Mouse (Mus musculus): ENCODE data around the gene Bphl. TPM values are rescaled to one million over a fixed set of nuclear protein-coding genes. Genes with fewer than 3 reads are reported as not detected.
A peak's percentile ranks its signal among the peaks of the same experiment; 100 is the strongest.

Bphl gene
- polyA plus RNA-seq, 1 experiment from 2014 or later = 46.8 TPM

DNA sequence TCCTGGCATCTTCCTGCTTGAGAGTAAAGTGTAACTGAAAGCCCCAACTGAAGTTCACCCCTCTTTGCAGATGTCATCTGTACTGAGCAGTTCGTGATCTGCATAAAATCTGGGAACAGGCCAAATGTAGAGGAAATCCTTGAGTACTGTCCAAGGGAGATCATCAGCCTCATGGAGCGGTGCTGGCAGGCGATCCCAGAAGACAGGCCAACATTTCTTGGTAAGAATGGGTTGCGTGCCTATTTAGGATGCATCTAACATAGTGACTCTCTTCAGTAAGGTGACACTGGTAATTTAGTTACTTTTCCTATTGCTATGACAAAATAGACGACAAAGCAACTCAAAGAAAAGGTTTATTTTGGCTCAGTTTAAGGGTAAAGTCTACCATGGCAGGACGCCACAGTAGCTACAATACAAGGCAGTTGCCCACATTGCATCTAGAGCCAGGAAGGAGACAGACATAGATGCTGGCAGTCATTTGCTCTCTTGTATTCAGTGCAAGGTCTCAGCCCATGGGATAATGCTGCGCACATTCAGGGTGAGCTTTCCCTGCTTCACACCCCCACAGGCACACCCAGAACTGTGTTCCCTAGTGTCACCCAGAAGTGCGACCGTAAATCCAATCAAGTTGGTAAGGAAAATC lies 20.3 kb upstream of the Bphl start:
- Histone ChIP-seq H3K27ac (ENCODE audit: low read depth) (no peak overlapping the region), H3K4me3 (ENCODE audit: low read depth, low read length) (no peak overlapping the region), H3K9me3 (ENCODE audit: low read depth, low read length) (no peaks in the 10 kb centered on the region), H3K27me3 (ENCODE audit: insufficient read depth, low read length) (no peaks in the 10 kb centered on the region), H3K4me2 (no peak overlapping the region), H3K9ac (no peak overlapping the region), H3K36me3 (ENCODE audit: insufficient read depth) (peaks cover 77% of the 10 kb centered on the region), H3K4me1 (ENCODE audit: insufficient read depth) (no peaks in the 10 kb centered on the region)
- no peak for TF ChIP-seq CTCF (IDR thresholded peaks at IDR 0.05; ENCODE audit: low read depth)
- 89% methylated on average over 9 of the region's 9 CpGs for WGBS
- DNase-seq (peak; percentile 25), ATAC-seq (ENCODE audit: insufficient read depth) (no peak)

DNA sequence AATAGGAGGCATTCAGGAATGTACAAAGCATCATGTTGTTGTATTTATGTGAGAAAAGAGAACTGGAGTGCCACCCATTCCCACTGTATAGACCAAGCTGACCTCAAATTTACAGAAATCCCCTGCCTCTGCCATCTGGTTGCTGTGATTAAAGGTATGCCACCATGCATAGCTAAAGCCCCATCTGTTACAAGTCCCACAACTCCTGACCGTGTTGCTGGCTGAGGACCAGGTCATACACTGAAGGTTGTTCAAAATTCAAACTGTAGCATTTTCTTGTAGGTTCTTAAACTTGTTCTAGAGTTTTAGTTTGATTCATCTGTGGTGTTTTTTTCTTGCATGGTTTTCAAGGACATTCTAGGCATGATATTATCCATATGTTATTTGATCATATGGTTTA lies 18.9 kb upstream of the Bphl start:
- TF ChIP-seq CTCF (IDR thresholded peaks at IDR 0.05; ENCODE audit: low read depth) = no peak
- no peak for DNase-seq
- H3K4me3 ChIP-seq (ENCODE audit: low read depth, low read length) = no peak overlapping the region
- 91% methylated on average over 1 of the region's 1 CpGs for WGBS
- no peak overlapping the region for H3K9ac ChIP-seq
- ATAC-seq (ENCODE audit: insufficient read depth) = no peak
- no peaks in the 10 kb centered on the region for H3K9me3 ChIP-seq (ENCODE audit: low read depth, low read length)
- H3K4me2 ChIP-seq = no peak overlapping the region
- H3K27me3 ChIP-seq (ENCODE audit: insufficient read depth, low read length) = no peaks in the 10 kb centered on the region
- H3K27ac ChIP-seq (ENCODE audit: low read depth) = no peak overlapping the region
- peaks cover 81% of the 10 kb centered on the region for H3K36me3 ChIP-seq (ENCODE audit: insufficient read depth)
- H3K4me1 ChIP-seq (ENCODE audit: insufficient read depth) = no peaks in the 10 kb centered on the region

DNA sequence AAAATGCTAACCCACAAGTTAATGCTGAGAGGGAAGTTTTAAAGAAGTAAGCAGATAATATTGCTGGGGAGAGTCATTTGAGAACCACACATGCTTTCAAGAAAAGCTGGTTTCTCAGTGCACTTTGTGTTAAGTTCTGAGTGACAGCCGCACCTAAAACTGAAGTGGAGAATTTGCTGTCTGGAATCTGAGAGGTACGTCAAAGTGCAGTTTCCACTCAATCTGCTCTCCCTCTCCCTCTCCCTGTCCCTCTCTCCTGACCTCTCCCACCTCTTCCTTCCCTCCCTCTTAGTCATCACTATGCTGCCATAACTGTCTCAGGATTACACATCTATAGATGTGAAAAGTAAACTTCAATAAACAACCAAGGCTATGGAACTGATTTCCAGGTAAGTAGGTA lies 15.4 kb upstream of the Bphl start:
- peaks cover 54% of the 10 kb centered on the region for H3K36me3 ChIP-seq (ENCODE audit: insufficient read depth)
- no peak overlapping the region for H3K9ac ChIP-seq
- no peak overlapping the region for H3K4me3 ChIP-seq (ENCODE audit: low read depth, low read length)
- WGBS = 63% methylated on average over 2 of the region's 2 CpGs
- no peak for TF ChIP-seq CTCF (IDR thresholded peaks at IDR 0.05; ENCODE audit: low read depth)
- no peak overlapping the region for H3K4me2 ChIP-seq
- H3K9me3 ChIP-seq (ENCODE audit: low read depth, low read length) = no peaks in the 10 kb centered on the region
- H3K27ac ChIP-seq (ENCODE audit: low read depth) = no peak overlapping the region
- no peaks in the 10 kb centered on the region for H3K4me1 ChIP-seq (ENCODE audit: insufficient read depth)
- no peaks in the 10 kb centered on the region for H3K27me3 ChIP-seq (ENCODE audit: insufficient read depth, low read length)
- ATAC-seq (ENCODE audit: insufficient read depth) (no peak), DNase-seq (no peak)

DNA sequence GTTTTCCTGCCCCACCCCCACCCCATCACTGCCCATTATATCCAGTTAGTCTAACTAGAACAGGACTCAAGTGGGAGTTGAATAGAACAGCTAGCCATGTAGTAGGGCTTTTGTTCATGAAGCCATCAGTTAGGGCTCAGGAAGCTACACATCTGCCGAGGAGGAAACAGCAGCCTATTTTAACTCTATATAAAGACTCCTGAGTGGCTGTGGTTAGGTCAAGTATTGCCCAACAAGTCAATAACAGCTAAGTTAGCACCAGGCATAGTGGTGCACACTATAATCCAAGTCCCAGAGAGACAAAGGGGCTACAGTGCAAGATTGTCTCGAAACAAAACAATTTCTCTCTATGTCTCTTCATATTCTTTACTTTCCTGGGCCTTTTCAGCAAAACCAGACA lies 5.4 kb upstream of the Bphl start:
- H3K4me3 ChIP-seq (ENCODE audit: low read depth, low read length) = no peak overlapping the region
- no peaks in the 10 kb centered on the region for H3K4me1 ChIP-seq (ENCODE audit: insufficient read depth)
- no peak overlapping the region for H3K27ac ChIP-seq (ENCODE audit: low read depth)
- no peaks in the 10 kb centered on the region for H3K9me3 ChIP-seq (ENCODE audit: low read depth, low read length)
- H3K27me3 ChIP-seq (ENCODE audit: insufficient read depth, low read length) = no peaks in the 10 kb centered on the region
- peaks cover 45% of the 10 kb centered on the region for H3K36me3 ChIP-seq (ENCODE audit: insufficient read depth)
- H3K9ac ChIP-seq = no peak overlapping the region
- TF ChIP-seq CTCF (IDR thresholded peaks at IDR 0.05; ENCODE audit: low read depth) = no peak
- DNase-seq = no peak
- H3K4me2 ChIP-seq = no peak overlapping the region
- ATAC-seq (ENCODE audit: insufficient read depth) = no peak
- 61% methylated on average over 2 of the region's 2 CpGs for WGBS

DNA sequence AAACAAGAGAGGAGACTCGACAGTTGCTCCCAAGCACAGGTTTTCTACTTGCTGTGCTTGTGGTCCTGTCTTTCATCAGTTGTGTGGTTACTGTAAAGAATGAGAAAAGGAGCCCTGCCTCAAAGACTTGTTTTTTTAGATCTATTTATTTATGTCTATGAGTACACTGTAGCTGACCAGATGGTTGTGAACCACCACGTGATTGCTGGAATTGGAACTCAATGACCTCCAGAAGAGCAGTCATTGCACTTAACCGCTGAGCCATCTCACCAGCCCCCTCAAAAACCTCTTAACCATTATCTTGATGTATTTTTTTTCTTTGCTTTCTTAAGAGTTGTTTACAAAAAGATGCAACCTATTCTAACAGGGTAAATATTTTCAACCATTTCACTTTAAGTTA lies 2.0 kb upstream of the Bphl start:
- 61% methylated on average over 3 of the region's 3 CpGs for WGBS
- no peak overlapping the region for H3K4me3 ChIP-seq (ENCODE audit: low read depth, low read length)
- no peak for ATAC-seq (ENCODE audit: insufficient read depth)

DNA sequence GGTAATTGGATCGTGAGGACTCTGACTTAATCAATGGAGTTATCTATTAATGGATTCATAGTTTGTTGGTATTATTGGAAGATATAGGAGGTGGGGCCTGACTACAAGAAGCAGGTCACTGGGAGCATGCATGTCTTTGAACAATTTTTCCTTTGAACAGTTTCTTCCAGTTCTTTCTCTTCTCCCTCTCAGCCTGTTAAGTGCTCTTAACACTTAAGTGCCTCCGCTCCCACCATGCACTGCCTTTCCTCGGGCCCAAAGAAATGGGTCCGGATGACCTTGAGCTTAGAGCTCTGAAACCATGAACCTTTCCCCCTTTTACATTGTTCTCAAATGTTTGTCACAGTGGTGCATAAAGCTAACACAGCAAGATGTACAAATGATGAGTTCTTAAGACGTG lies 671 bp upstream of the Bphl start:
- peak; percentile 39 for DNase-seq
- Histone ChIP-seq H3K9me3 (ENCODE audit: low read depth, low read length) (no peaks in the 10 kb centered on the region), H3K9ac (no peak overlapping the region), H3K4me2 (0 out of 2 replicates have a peak overlapping the region, but pooled peaks have one; percentile 82), H3K27me3 (ENCODE audit: insufficient read depth, low read length) (no peaks in the 10 kb centered on the region), H3K36me3 (ENCODE audit: insufficient read depth) (peaks cover 22% of the 10 kb centered on the region), H3K4me3 (ENCODE audit: low read depth, low read length) (no peak overlapping the region), H3K27ac (ENCODE audit: low read depth) (peak overlapping the region; percentile 87), H3K4me1 (ENCODE audit: insufficient read depth) (no peaks in the 10 kb centered on the region)
- WGBS = 59% methylated on average over 5 of the region's 5 CpGs
- peak; percentile 12; the same call in 1 of the 2 replicates for ATAC-seq (ENCODE audit: insufficient read depth)
- no peak for TF ChIP-seq CTCF (IDR thresholded peaks at IDR 0.05; ENCODE audit: low read depth)

More for the DNA sequence above, 2.0 kb upstream of the Bphl start:
- Histone ChIP-seq H3K36me3 (ENCODE audit: insufficient read depth) (peaks cover 29% of the 10 kb centered on the region), H3K27me3 (ENCODE audit: insufficient read depth, low read length) (no peaks in the 10 kb centered on the region), H3K4me1 (ENCODE audit: insufficient read depth) (no peaks in the 10 kb centered on the region), H3K9me3 (ENCODE audit: low read depth, low read length) (no peaks in the 10 kb centered on the region), H3K9ac (no peak overlapping the region), H3K4me2 (no peak overlapping the region), H3K27ac (ENCODE audit: low read depth) (no peak overlapping the region)
- TF ChIP-seq CTCF (IDR thresholded peaks at IDR 0.05; ENCODE audit: low read depth) = no peak
- DNase-seq = no peak

DNA sequence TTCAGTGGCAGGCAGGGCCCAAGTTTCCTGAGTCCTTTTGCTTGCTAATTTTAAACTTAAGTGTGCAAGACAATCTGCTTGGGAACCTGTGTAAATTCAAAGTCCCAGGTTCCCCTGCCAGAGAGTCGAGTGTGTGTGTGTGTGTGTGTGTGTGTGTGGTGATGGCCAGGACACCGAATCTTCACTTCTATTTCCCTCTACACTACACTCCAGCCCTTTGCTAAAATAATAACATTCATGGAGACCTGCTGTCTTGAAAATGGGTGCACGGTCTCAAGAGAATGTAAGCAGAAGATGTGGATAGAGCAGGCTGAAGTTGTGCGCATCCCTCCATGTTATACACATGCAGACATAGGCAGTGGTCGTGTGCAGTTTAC lies 647 bp downstream of the Bphl start:
- H3K9ac ChIP-seq = peak overlapping the region; percentile 90
- no peaks in the 10 kb centered on the region for H3K4me1 ChIP-seq (ENCODE audit: insufficient read depth)
- peak overlapping the region; percentile 87; the same call in 1 of the 2 replicates for H3K27ac ChIP-seq (ENCODE audit: low read depth)
- peak overlapping the region; percentile 73 for H3K4me3 ChIP-seq (ENCODE audit: low read depth, low read length)
- H3K36me3 ChIP-seq (ENCODE audit: insufficient read depth) = peaks cover 13% of the 10 kb centered on the region
- peak overlapping the region; percentile 82 for H3K4me2 ChIP-seq
- WGBS = 35% methylated on average over 5 of the region's 5 CpGs
- no peak for ATAC-seq (ENCODE audit: insufficient read depth)
- no peaks in the 10 kb centered on the region for H3K27me3 ChIP-seq (ENCODE audit: insufficient read depth, low read length)
- no peak for DNase-seq
- no peak for TF ChIP-seq CTCF (IDR thresholded peaks at IDR 0.05; ENCODE audit: low read depth)
- no peaks in the 10 kb centered on the region for H3K9me3 ChIP-seq (ENCODE audit: low read depth, low read length)
